8 mouse cellular contexts compared by ENCODE assay signal in genomic region chr15:78428391-78429138, GRCm38 (mm10). TPM values are rescaled to one million over a fixed set of nuclear protein-coding genes. Genes with fewer than 3 reads are reported as not detected.
A peak's percentile ranks its signal among the peaks of the same experiment; 100 is the strongest.
DNase-seq lines count a peak whose midpoint lies in the region; ATAC-seq and TF ChIP-seq lines count a peak whose summit lies in the region.

Gene Kctd17 (plus strand): TSS chr15:78428564.

- under 1% methylated on average over 51 of the region's 52 CpGs for WGBS in embryonic facial prominence, embryonic 12.5 days
- WGBS in kidney, adult 2 months = 1% methylated on average over 52 of the region's 52 CpGs
- WGBS in limb, embryonic 12.5 days = under 1% methylated on average over 52 of the region's 52 CpGs
- WGBS in midbrain, embryonic 12.5 days = 1% methylated on average over 51 of the region's 52 CpGs
- 1% methylated on average over 46 of the region's 52 CpGs for WGBS in stomach, embryonic 14.5 days

- peaks cover 18% of the 10 kb centered on the region for H3K4me1 ChIP-seq in embryonic facial prominence, embryonic 12.5 days
- H3K4me1 ChIP-seq in kidney, adult 2 months (ENCODE audit: control insufficient read depth, insufficient read depth, low read length) = peaks cover 26% of the 10 kb centered on the region; the same call in 1 of the 2 replicates
- H3K4me1 ChIP-seq in limb, embryonic 12.5 days (replicated peaks) = peaks cover 20% of the 10 kb centered on the region
- H3K4me1 ChIP-seq in midbrain, embryonic 12.5 days = peaks cover 16% of the 10 kb centered on the region
- peaks cover 7% of the 10 kb centered on the region for H3K4me1 ChIP-seq in stomach, embryonic 14.5 days (ENCODE audit: control insufficient read depth, insufficient read depth, low read length)

- peak within 1 kb of the TSS; percentile 73 for H3K9ac ChIP-seq in embryonic facial prominence, embryonic 12.5 days
- H3K9ac ChIP-seq in limb, embryonic 12.5 days (replicated peaks) = peak within 1 kb of the TSS; percentile 76
- H3K9ac ChIP-seq in midbrain, embryonic 12.5 days (replicated peaks) = peak within 1 kb of the TSS; percentile 86
- peak within 1 kb of the TSS; percentile 52 for H3K9ac ChIP-seq in stomach, embryonic 14.5 days (replicated peaks; ENCODE audit: low read depth, low read length)

- no peak for DNase-seq in thymus, postnatal 0 days (ENCODE audit: low spot score)
- no peak for DNase-seq in thymus, postnatal 10 days (ENCODE audit: low spot score in 2 of 2)
- peak; percentile 73 to 79 for DNase-seq in heart, adult 9 months (ENCODE audit: low spot score in 2 of 2)
- peak; percentile 86 for DNase-seq in kidney, adult 2 months

- H3K4me2 ChIP-seq in embryonic facial prominence, embryonic 12.5 days (replicated peaks) = peak within 1 kb of the TSS; percentile 67
- peak within 1 kb of the TSS; percentile 85 for H3K4me2 ChIP-seq in limb, embryonic 12.5 days
- peak within 1 kb of the TSS; percentile 84 for H3K4me2 ChIP-seq in midbrain, embryonic 12.5 days (replicated peaks)
- H3K4me2 ChIP-seq in stomach, embryonic 14.5 days (replicated peaks; ENCODE audit: low read depth, low read length) = peak within 1 kb of the TSS; percentile 52

- H3K9me3 ChIP-seq in embryonic facial prominence, embryonic 12.5 days = no peaks in the 10 kb centered on the region
- no peaks in the 10 kb centered on the region for H3K9me3 ChIP-seq in limb, embryonic 12.5 days
- no peaks in the 10 kb centered on the region for H3K9me3 ChIP-seq in midbrain, embryonic 12.5 days
- H3K9me3 ChIP-seq in stomach, embryonic 14.5 days (ENCODE audit: control insufficient read depth, low read depth, low read length) = no peaks in the 10 kb centered on the region

- TF ChIP-seq CTCF in kidney, adult 2 months (conservative IDR thresholded peaks at IDR 0.05; ENCODE audit: insufficient read depth, insufficient read length, low read depth, low read length) = no peak

- peak within 1 kb of the TSS; percentile 70 for H3K4me3 ChIP-seq in embryonic facial prominence, embryonic 12.5 days
- H3K4me3 ChIP-seq in kidney, adult 2 months (ENCODE audit: insufficient read depth, low read depth, low read length) = peak within 1 kb of the TSS; percentile 66
- peak within 1 kb of the TSS; percentile 65 for H3K4me3 ChIP-seq in limb, embryonic 12.5 days (replicated peaks)
- H3K4me3 ChIP-seq in midbrain, embryonic 12.5 days = peak within 1 kb of the TSS; percentile 88
- H3K4me3 ChIP-seq in stomach, embryonic 14.5 days (ENCODE audit: low read depth, low read length) = peak within 1 kb of the TSS; percentile 61

- no peak for TF ChIP-seq POLR2A in kidney, adult 2 months (IDR thresholded peaks at IDR 0.05; ENCODE audit: low read depth, low read length)

- peak; percentile 58; the same call in 1 of the 2 replicates for ATAC-seq in embryonic facial prominence, embryonic 12.5 days (ENCODE audit: insufficient number of reproducible peaks, insufficient read depth, low FRiP score, low TSS enrichment)
- ATAC-seq in limb, embryonic 12.5 days (ENCODE audit: insufficient number of reproducible peaks, insufficient read depth, low FRiP score, low TSS enrichment, low read depth) = peak; percentile 82
- ATAC-seq in midbrain, embryonic 12.5 days (ENCODE audit: low FRiP score, low read depth) = peak; percentile 88
- ATAC-seq in stomach, embryonic 14.5 days (ENCODE audit: insufficient number of reproducible peaks, insufficient read depth, low FRiP score, low read depth) = peak; percentile 75

- peak within 1 kb of the TSS; percentile 72 for H3K27ac ChIP-seq in embryonic facial prominence, embryonic 12.5 days
- peak within 1 kb of the TSS; percentile 91 for H3K27ac ChIP-seq in kidney, adult 2 months (ENCODE audit: insufficient read depth, low read depth, low read length)
- peak within 1 kb of the TSS; percentile 50 for H3K27ac ChIP-seq in limb, embryonic 12.5 days
- H3K27ac ChIP-seq in midbrain, embryonic 12.5 days (replicated peaks) = peak within 1 kb of the TSS; percentile 80
- H3K27ac ChIP-seq in stomach, embryonic 14.5 days (ENCODE audit: low read length) = peak within 1 kb of the TSS; percentile 44; the same call in 1 of the 2 replicates

- peaks cover 13% of the 10 kb centered on the region for H3K36me3 ChIP-seq in embryonic facial prominence, embryonic 12.5 days
- H3K36me3 ChIP-seq in kidney, adult 2 months (ENCODE audit: control insufficient read depth, insufficient read depth, low read length) = no peaks in the 10 kb centered on the region
- peaks cover 33% of the 10 kb centered on the region for H3K36me3 ChIP-seq in limb, embryonic 12.5 days
- peaks cover 29% of the 10 kb centered on the region for H3K36me3 ChIP-seq in midbrain, embryonic 12.5 days
- H3K36me3 ChIP-seq in stomach, embryonic 14.5 days (ENCODE audit: control insufficient read depth, insufficient read depth, low read length) = peaks cover 3% of the 10 kb centered on the region; the same call in 1 of the 2 replicates

- no peaks in the 10 kb centered on the region for H3K27me3 ChIP-seq in embryonic facial prominence, embryonic 12.5 days
- H3K27me3 ChIP-seq in kidney, adult 2 months (replicated peaks; ENCODE audit: control insufficient read depth, insufficient read depth, low read length) = no peaks in the 10 kb centered on the region
- H3K27me3 ChIP-seq in limb, embryonic 12.5 days = peaks cover 27% of the 10 kb centered on the region
- peaks cover 15% of the 10 kb centered on the region for H3K27me3 ChIP-seq in midbrain, embryonic 12.5 days
- H3K27me3 ChIP-seq in stomach, embryonic 14.5 days (ENCODE audit: control insufficient read depth, insufficient read depth, low read length) = no peaks in the 10 kb centered on the region

RNA-seq across cellular contexts. Expression of gene Kctd17, which starts in this region (rescaled TPM):
- 8.1 and 10.1 TPM in 2 replicates for polyA plus RNA-seq in thymus, postnatal 0 days (2015; fragmentation: Nextera tagmentation; extraction: Ambion mirVana)
- 56.1 and 58.9 TPM in 2 replicates for polyA plus RNA-seq in embryonic facial prominence, embryonic 12.5 days (2016; fragmentation: Nextera tagmentation; extraction: Ambion mirVana)
- 163 and 184 TPM in 2 replicates for polyA plus RNA-seq in kidney, adult 2 months (2012; rRNA removed)
- polyA plus RNA-seq in limb, embryonic 12.5 days (2016; fragmentation: Nextera tagmentation; extraction: Ambion mirVana) = 40.3 and 49.8 TPM in 2 replicates
- polyA plus RNA-seq in midbrain, embryonic 12.5 days (2016; fragmentation: Nextera tagmentation; extraction: Ambion mirVana) = 76.1 and 84.8 TPM in 2 replicates
- 38.9 and 39.4 TPM in 2 replicates for polyA plus RNA-seq in stomach, embryonic 14.5 days (2014; fragmentation: Nextera tagmentation; extraction: Ambion mirVana)

Comparison
In these comparisons a context has a peak if more than half of its experiments do, and no peak if none do; other contexts are left out.
1. DNase-seq: peak in heart, adult 9 months (2 of 2) and kidney, adult 2 months (single experiment); none in thymus, postnatal 0 days (single experiment) and thymus, postnatal 10 days (0 of 2).
2. Peak in every context shown above with its lines, with median percentiles within 50 percentile points of each other: ATAC-seq, H3K27ac ChIP-seq, H3K4me2 ChIP-seq, H3K4me3 ChIP-seq and H3K9ac ChIP-seq.